11 mouse cellular contexts compared by ENCODE assay signal in the genomic region with DNA sequence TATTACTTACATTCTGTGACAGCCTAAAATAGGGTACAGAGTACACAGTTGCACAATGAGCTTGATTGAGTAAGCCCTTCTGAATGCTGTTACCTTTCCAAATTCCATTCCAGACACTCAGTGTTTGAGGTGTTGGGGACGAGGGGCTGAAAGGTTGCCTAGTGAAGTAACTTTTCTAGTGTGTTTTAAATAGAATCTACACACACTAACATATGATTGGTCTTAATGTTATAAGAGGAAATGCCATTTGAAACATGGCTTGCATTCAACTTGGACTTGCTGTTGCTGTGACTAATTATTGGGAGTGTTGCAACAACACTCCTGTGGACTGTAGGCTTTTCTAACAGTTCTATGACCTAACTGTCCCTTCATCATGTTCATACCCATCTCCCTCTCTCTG.
DNase-seq lines count a peak whose midpoint lies in the region; ATAC-seq and TF ChIP-seq lines count a peak whose summit lies in the region.
"Had no signal": no experiment of that assay in that cellular context is flagged by ENCODE, and none has a peak within 500 bp of the region (broad histone marks: within the 10 kb centered on the region; RNA-seq: fewer than 3 reads in every experiment).

No protein-coding gene starts in this region.

- H3K4me1 ChIP-seq in lung, embryonic 15.5 days = peaks cover 58% of the 10 kb centered on the region
- H3K4me1 ChIP-seq in forebrain, postnatal 0 days (ENCODE audit: insufficient read depth) = 0 out of 2 replicates have a peak, but pooled peaks cover 2% of the 10 kb centered on the region

- H3K9ac ChIP-seq in lung, embryonic 15.5 days = no peak overlapping the region
- no peak overlapping the region for H3K9ac ChIP-seq in forebrain, postnatal 0 days
- H3K9ac ChIP-seq: hindbrain, embryonic 13.5 days had no signal

- H3K4me3 ChIP-seq in lung, embryonic 15.5 days = no peak overlapping the region
- H3K4me3 ChIP-seq in forebrain, postnatal 0 days (ENCODE audit: low read depth, low read length) = no peak overlapping the region
- H3K4me3 ChIP-seq: hindbrain, embryonic 13.5 days had no signal

- 15% methylated on average over 1 of the region's 1 CpGs for WGBS in lung, embryonic 15.5 days
- 64% methylated on average over 1 of the region's 1 CpGs for WGBS in forebrain, postnatal 0 days

- H3K27me3 ChIP-seq in lung, embryonic 15.5 days = no peaks in the 10 kb centered on the region
- H3K27me3 ChIP-seq in forebrain, postnatal 0 days (ENCODE audit: insufficient read depth, low read length) = no peaks in the 10 kb centered on the region
- H3K27me3 ChIP-seq: hindbrain, embryonic 13.5 days had no signal

- H3K9me3 ChIP-seq in lung, embryonic 15.5 days = no peaks in the 10 kb centered on the region
- no peaks in the 10 kb centered on the region for H3K9me3 ChIP-seq in forebrain, postnatal 0 days (ENCODE audit: low read length)
- H3K9me3 ChIP-seq: hindbrain, embryonic 13.5 days had no signal

- H3K27ac ChIP-seq in lung, embryonic 15.5 days = peak overlapping the region; percentile 74
- no peak overlapping the region for H3K27ac ChIP-seq in forebrain, postnatal 0 days (ENCODE audit: low read depth, low read length)
- H3K27ac ChIP-seq: hindbrain, embryonic 13.5 days had no signal

- peaks cover 11% of the 10 kb centered on the region; the same call in 1 of the 2 replicates for H3K36me3 ChIP-seq in lung, embryonic 15.5 days
- H3K36me3 ChIP-seq in forebrain, postnatal 0 days (ENCODE audit: insufficient read depth) = peaks cover 22% of the 10 kb centered on the region

- intact Hi-C loops in heart, postnatal 10 days (cut with DNase I) = loop anchor here (2.0 kb wide), 1 partner anchor 50 kb away; no protein-coding TSS in a partner anchor
- intact Hi-C loops in left cerebral cortex, postnatal 36 days (cut with DNase I) = no loop called here

- H3K4me2 ChIP-seq in lung, embryonic 15.5 days = no peak overlapping the region
- H3K4me2 ChIP-seq in forebrain, postnatal 0 days (ENCODE audit: low read depth) = no peak overlapping the region
- H3K4me2 ChIP-seq: hindbrain, embryonic 13.5 days had no signal

- TF ChIP-seq CTCF in forebrain, postnatal 0 days (IDR thresholded peaks at IDR 0.05; ENCODE audit: low read depth) = no peak

- DNase-seq in 3T3-L1 (ENCODE audit: low read depth, low spot score) = peak; percentile 51
- DNase-seq in forelimb bud, embryonic 11.5 days (ENCODE audit: low read depth, low spot score) = peak; percentile 53
- peak; percentile 74 to 76 for DNase-seq in heart, postnatal 10 days
- no peak for DNase-seq in left cerebral cortex, postnatal 36 days (ENCODE audit: low spot score in 2 of 2)
- no peak for DNase-seq in thymus, postnatal 10 days (ENCODE audit: low spot score in 2 of 2)
- DNase-seq in thymus, postnatal 25 days = no peak
- DNase-seq in forebrain, postnatal 0 days = no peak
- DNase-seq: cerebellum, adult 8-10 months; thymus, adult 2 months had no signal

- peak; percentile 88 for ATAC-seq in lung, embryonic 15.5 days (ENCODE audit: borderline replicate concordance, extremely low read depth, low FRiP score, low TSS enrichment)
- ATAC-seq in forebrain, postnatal 0 days = no peak

Comparison
In these comparisons a context has a peak if more than half of its experiments do, and no peak if none do; other contexts are left out.
1. DNase-seq: peak in 3T3-L1 (single experiment), forelimb bud, embryonic 11.5 days (single experiment) and heart, postnatal 10 days (2 of 2); none in left cerebral cortex, postnatal 36 days (0 of 2), thymus, postnatal 10 days (0 of 2), thymus, postnatal 25 days (single experiment) and forebrain, postnatal 0 days (single experiment).